Mouse (Mus musculus) thymus, adult 2 months (tissue): ENCODE results near the gene Ercc6l. TPM values are rescaled to one million over a fixed set of nuclear protein-coding genes. Genes with fewer than 3 reads are reported as not detected.
"Not testable (repeated sequence)": the region's sequence is repeated elsewhere in the genome, so short reads cannot be mapped to it uniquely, and the experiment has no call there.

Source experiments
- DNase-seq: peaks from one replicate; pipeline ENCODE4 v3.0.0; 2021
- H3K27ac ChIP-seq: fragments of 200-500 bp; 2 replicates; pipeline ENCODE4 v1.5.1; 2012; ENCODE audit warnings: low read length, control low read depth; ENCODE audit not compliant: control insufficient read depth, insufficient read depth
- H3K27me3 ChIP-seq: fragments of 200-500 bp; 2 replicates; pipeline ENCODE4 v1.6.1; 2012; ENCODE audit warnings: mild to moderate bottlenecking, low read length, moderate library complexity, mixed read lengths; ENCODE audit not compliant: control insufficient read depth, insufficient read depth
- H3K36me3 ChIP-seq: fragments of 200-500 bp; 2 replicates; pipeline ENCODE4 v1.6.1; 2012; ENCODE audit warnings: mild to moderate bottlenecking, low read length, moderate library complexity; ENCODE audit not compliant: control insufficient read depth, insufficient read depth
- H3K4me1 ChIP-seq: fragments of 200-500 bp; replicated peaks from 2 replicates; pipeline ENCODE4 v1.6.1; 2012; ENCODE audit warnings: low read length; ENCODE audit not compliant: control insufficient read depth, insufficient read depth
- H3K4me3 ChIP-seq: fragments of 200-500 bp; 2 replicates; pipeline ENCODE4 v1.5.1; 2012; ENCODE audit warnings: mild to moderate bottlenecking, low read length, control low read depth, moderate library complexity; ENCODE audit not compliant: control insufficient read depth, insufficient read depth
- CTCF ChIP-seq: fragments of 200-500 bp; IDR thresholded peaks from 2 replicates; pipeline ENCODE4 v1.5.1; 2012; ENCODE audit warnings: mild to moderate bottlenecking, control low read depth, low read length, moderate library complexity, borderline replicate concordance; ENCODE audit not compliant: control insufficient read depth, poor library complexity, insufficient read depth; ENCODE audit errors: extremely low read depth
- POLR2A ChIP-seq: fragments of 200-500 bp; IDR thresholded peaks from 2 replicates; pipeline ENCODE4 v1.6.1; 2012; ENCODE audit warnings: mild to moderate bottlenecking, low read length, control low read depth, moderate library complexity; ENCODE audit not compliant: control insufficient read depth, poor library complexity, insufficient read depth; ENCODE audit errors: extremely low read depth
- WGBS: fragments of 180-500 bp; shearing (Covaris S2); methylation state at CpG from one replicate; pipeline ENCODE4 v1.1.7; 2018; 5-methylcytosine and 5-hydroxymethylcytosine counted together
- polyA plus RNA-seq: library from polyadenylated mRNA; depleted of rRNA; stranded (reverse); fragments of >200 nt; gene quantifications from 2 replicates; pipeline ENCODE4 v1.2.3, GENCODE M21; 2012; rRNA removed

Gene Ercc6l
- polyA plus RNA-seq, 1 experiment: 2.9 TPM

DNA sequence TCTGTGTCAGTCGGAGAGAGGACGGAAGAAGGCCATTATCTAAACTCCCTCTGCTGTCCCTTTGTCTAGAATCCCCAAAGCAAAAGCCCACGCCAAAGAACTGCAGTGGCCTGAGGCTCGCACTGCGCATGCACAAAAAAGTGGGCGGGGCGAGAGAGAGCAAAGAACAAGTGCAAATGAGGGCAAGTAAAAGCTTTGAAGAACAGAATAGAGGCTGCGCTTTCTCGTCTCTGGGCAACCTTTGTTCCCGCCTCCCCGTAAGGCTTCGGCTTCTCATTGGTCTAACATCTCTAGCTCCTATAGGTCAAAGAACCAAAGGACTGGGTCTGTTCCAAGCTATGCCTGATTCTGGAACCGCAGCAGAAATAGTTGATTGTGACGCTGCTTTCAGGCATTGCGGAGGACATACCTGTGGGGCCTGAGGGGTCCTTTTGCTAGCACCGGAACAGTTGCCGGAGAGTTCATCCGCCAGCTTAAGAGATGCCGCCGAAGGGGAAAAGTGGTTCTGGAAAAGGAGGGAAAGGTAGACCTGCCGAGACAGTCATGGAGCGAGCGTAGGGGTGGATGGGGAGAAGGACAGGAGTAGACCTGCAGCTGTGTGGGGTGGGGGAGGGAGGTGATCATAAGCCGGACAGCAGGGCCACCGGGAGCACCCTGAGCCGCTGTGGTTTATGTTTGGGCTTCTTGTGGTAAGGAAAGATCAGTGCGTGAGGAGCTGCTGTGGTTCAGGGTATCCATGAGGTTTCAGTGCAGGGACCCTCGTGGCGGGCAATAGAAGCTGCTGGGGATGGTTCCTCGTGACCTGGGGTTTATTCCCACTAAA lies 37.6 kb downstream of the Ercc6l start, which contains the start of gene Pin4:
Gene Pin4 (plus strand): TSS at position 406 of the 823 bp plus-strand sequence.
- 3% methylated on average over 30 of the region's 30 CpGs for WGBS
- Histone ChIP-seq H3K4me3 (peak within 1 kb of the TSS; percentile 97), H3K27me3 (no peaks in the 10 kb centered on the region), H3K27ac (0 out of 2 replicates have a peak within 1 kb of the TSS, but pooled peaks have one; percentile 7), H3K4me1 (peaks cover 3% of the 10 kb centered on the region; the same call in 1 of the 2 replicates), H3K36me3 (no peaks in the 10 kb centered on the region)
- TF ChIP-seq CTCF: no peak
- no peak for TF ChIP-seq POLR2A
- peak; percentile 90 for DNase-seq

- DNase-seq: no peak
- peaks cover 3% of the 10 kb centered on the region; the same call in 1 of the 2 replicates for H3K4me1 ChIP-seq
- H3K36me3 ChIP-seq: no peaks in the 10 kb centered on the region
- TF ChIP-seq POLR2A (no peak), CTCF (no peak)
- H3K4me3 ChIP-seq: no peak overlapping the region
- WGBS: 24% methylated on average over 4 of the region's 4 CpGs
- H3K27ac ChIP-seq: no peak overlapping the region
- no peaks in the 10 kb centered on the region for H3K27me3 ChIP-seq
Observed at GRCm38 (mm10) chrX:102115676-102116075, 41.2 kb downstream of the Ercc6l start.

DNA sequence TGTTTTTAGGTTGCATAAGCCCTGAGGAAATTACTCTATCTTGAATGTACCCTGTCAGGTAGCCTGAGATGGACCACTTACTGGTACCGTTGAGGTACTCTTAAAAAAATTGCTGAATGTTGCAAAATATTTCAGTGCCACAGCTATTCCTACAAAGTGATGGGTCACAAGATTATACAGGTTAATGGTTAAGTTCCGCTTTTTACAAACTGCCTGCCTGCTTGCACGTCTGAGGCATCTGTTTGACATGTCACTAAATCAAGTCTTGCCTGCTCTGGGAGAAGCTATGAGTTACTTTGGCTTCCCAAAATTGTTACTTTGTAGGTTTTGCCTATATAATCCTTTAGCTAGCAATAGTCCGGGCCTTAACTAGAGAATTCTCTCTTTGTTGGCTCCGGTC lies 47.5 kb downstream of the Ercc6l start:
- not testable (repeated sequence) for H3K4me3 ChIP-seq, H3K27me3 ChIP-seq, H3K4me1 ChIP-seq, H3K36me3 ChIP-seq, H3K27ac ChIP-seq, DNase-seq
- 37% methylated on average over 5 of the region's 5 CpGs for WGBS

DNA sequence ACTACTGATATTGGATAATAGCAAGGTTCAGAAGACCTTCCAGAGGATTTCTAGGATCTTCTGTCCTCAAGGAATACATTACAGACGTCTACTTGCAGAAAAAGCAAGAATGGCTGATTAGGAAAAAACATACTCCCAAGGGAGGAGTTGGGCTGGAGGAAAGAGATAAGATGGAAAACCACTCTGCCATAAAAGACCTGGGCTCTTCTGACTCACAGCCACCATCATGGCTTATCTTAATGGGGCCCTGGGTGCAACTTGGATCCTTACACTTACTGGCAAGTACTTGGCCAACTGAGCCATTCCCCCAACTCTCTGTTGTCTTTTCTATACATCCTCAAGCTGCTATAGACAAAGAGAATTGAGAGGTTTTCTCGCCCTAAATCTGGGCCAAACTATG lies 53.1 kb downstream of the Ercc6l start:
- not testable (repeated sequence) for H3K27ac ChIP-seq, H3K4me3 ChIP-seq, H3K27me3 ChIP-seq, H3K4me1 ChIP-seq, H3K36me3 ChIP-seq, DNase-seq
- 90% methylated on average over 2 of the region's 2 CpGs for whole genome bisulfite sequencing

DNA sequence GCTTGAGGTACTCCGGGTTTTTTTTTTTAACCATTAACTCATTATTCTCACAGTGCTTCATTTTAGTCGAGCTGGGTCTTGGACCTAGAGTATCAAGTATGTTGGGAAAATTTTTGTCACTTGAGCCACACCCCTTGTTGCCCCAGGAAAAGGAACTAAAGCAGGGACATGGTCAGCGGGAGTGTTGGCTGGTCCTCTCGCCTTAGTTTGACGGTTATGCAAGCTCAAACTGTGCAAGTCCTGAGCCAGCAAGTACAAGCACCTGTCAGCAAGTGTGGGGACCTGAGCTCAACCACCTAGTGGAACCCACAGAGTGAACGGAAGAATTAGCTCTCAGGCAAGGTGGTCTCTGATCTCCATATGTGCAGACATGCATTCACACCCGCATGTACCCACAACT lies 55.0 kb downstream of the Ercc6l start:
- WGBS: 42% methylated on average over 7 of the region's 7 CpGs

GRCm38 (mm10) chrX:102094381-102094904 lies 62.4 kb downstream of the Ercc6l start:
- Histone ChIP-seq H3K4me1 (no peaks in the 10 kb centered on the region), H3K4me3 (no peak overlapping the region), H3K27me3 (no peaks in the 10 kb centered on the region), H3K27ac (no peak overlapping the region), H3K36me3 (no peaks in the 10 kb centered on the region)
- no peak for DNase-seq
- no peak for TF ChIP-seq CTCF
- no peak for TF ChIP-seq POLR2A
- WGBS: 40% methylated on average over 7 of the region's 7 CpGs

More for the DNA sequence above, 55.0 kb downstream of the Ercc6l start:
- H3K27ac ChIP-seq: no peak overlapping the region
- TF ChIP-seq CTCF (no peak), POLR2A (no peak)
- no peaks in the 10 kb centered on the region for H3K36me3 ChIP-seq
- no peak overlapping the region for H3K4me3 ChIP-seq
- no peaks in the 10 kb centered on the region for H3K27me3 ChIP-seq
- no peak for DNase-seq
- no peaks in the 10 kb centered on the region for H3K4me1 ChIP-seq

Other genes with a start within 250 kb of the Ercc6l start
- 2.7 and 4.0 TPM in 2 replicates for gene Rtl5, start 85.8 kb downstream of the Ercc6l start, polyA plus RNA-seq
- gene Pin4, start 37.6 kb downstream of the Ercc6l start, polyA plus RNA-seq: 1.6 and 2.1 TPM in 2 replicates
- 580 and 621 TPM in 2 replicates for gene Rps4x, start 32.3 kb upstream of the Ercc6l start, polyA plus RNA-seq
- 1.4 and 2.0 TPM in 2 replicates for gene Cited1, start 95.1 kb upstream of the Ercc6l start, polyA plus RNA-seq